Mouse (Mus musculus) heart, embryonic 10.5 days (tissue): Measurements from ENCODE around the gene Nsg2. TPM values are rescaled to one million over a fixed set of nuclear protein-coding genes. Genes with fewer than 3 reads are reported as not detected.

Experiments used
- DNase-seq: peaks from one replicate; pipeline ENCODE4 v3.0.0-alpha.2; 2017; ENCODE audit warnings: low spot score
- H3K27ac ChIP-seq: fragments of 300-500 bp; sonication (generic); 2 replicates; pipeline ENCODE4 v1.5.1; 2016; ENCODE audit warnings: mild to moderate bottlenecking
- H3K27me3 ChIP-seq: fragments of 300-500 bp; sonication (generic); 2 replicates; pipeline ENCODE4 v1.6.1; 2016; ENCODE audit warnings: mild to moderate bottlenecking; ENCODE audit not compliant: poor library complexity, insufficient read depth, severe bottlenecking
- H3K36me3 ChIP-seq: fragments of 300-500 bp; sonication (generic); 2 replicates; pipeline ENCODE4 v1.6.1; 2016; ENCODE audit warnings: mild to moderate bottlenecking, moderate library complexity
- H3K4me1 ChIP-seq: fragments of 300-500 bp; sonication (generic); 2 replicates; pipeline ENCODE4 v1.6.1; 2016; ENCODE audit warnings: mild to moderate bottlenecking
- H3K4me3 ChIP-seq: fragments of 300-500 bp; sonication (generic); 2 replicates; pipeline ENCODE4 v1.5.1; 2016; ENCODE audit warnings: mild to moderate bottlenecking, moderate library complexity
- H3K9me3 ChIP-seq: fragments of 300-500 bp; sonication (generic); 2 replicates; pipeline ENCODE4 v1.6.1; 2016; ENCODE audit warnings: mild to moderate bottlenecking, moderate library complexity
- WGBS: fragments of 180-500 bp; shearing (Covaris S2); methylation state at CpG from one replicate; pipeline ENCODE4 v1.1.7; 2016; 5-methylcytosine and 5-hydroxymethylcytosine counted together
- polyA plus RNA-seq: library from polyadenylated mRNA; unstranded; fragments of >200 nt; fragmentation: Nextera tagmentation; extraction: Ambion mirVana; gene quantifications from 2 replicates; pipeline ENCODE4 v1.2.1, GENCODE M21; 2016

The Nsg2 gene
- polyA plus RNA-seq, 1 experiment from 2014 or later, result 2.7 TPM

DNA sequence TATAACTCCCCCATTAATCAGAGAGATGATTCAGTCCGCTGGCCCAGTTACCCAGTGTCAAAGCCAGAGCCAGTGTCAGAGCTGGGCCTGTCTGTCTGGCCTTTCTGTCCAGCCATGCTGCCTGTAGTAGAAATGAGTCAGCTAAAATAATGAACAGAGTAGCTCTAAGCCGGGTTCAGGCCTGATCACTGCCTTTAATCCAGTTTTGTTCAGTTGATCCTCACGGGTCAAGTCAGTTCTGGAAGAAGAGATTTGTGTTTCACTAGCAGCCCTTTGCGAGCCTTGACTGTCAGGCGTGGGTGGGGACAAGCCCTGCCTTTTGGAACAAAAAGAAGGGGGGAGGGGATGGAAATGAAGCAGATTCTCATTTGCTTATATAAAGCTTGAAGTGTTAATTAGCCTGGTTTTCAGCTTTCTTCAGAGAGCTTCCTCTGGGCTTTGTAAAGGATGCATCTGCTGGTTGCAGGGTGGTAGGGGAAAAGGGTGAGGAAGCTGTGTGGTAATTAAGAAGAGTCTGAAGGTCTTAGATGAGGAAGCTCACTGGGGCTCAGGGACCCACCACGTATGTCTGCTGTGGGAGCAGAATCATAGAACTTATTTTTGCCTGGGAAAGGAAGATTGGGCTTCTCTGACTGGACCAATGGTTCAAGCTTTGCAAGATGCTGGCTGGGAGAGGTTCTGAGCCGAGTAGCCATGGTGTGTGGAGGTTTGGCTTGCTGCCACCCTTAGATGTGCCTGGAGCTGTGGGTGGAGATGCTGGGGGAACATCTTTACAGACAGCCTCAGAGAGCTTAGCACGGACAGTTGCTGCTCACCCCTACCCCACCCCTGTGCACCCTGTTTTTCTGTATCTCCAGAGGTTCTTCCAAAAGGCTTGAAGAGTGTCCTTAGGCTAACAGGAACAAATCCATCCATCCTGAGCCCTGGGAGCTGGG, 20.0 kb downstream of the Nsg2 start:
- Histone ChIP-seq H3K27me3 (peaks cover 15% of the 10 kb centered on the region; the same call in 1 of the 2 replicates), H3K27ac (no peak overlapping the region; the same call in 1 of the 2 replicates), H3K4me3 (no peak overlapping the region), H3K36me3 (no peaks in the 10 kb centered on the region), H3K4me1 (peaks cover 12% of the 10 kb centered on the region), H3K9me3 (no peaks in the 10 kb centered on the region)
- WGBS, result 44% methylated on average over 8 of the region's 8 CpGs
- no peak for DNase-seq

DNA sequence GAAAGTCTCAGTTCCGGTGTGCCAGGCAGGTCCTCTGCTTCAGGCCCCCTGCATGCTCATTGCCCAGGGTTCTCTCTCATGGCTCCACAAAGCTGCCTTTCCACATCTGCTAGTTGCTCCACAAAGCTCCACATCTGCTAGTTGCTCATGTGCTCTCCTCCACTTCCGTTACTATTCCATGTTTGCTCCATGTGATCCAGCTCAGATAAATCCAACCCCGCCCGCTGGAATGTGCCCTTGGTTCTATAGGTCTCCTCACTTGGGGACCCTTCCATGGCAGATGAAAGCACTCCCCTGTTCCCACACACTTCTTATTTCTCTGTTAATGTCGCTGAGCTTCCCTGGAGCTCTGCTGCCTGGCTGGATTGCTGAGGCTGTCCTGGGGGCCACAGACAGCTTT, 26.4 kb downstream of the Nsg2 start:
- Histone ChIP-seq H3K27ac (no peak overlapping the region), H3K27me3 (peaks cover 14% of the 10 kb centered on the region; the same call in 1 of the 2 replicates), H3K4me3 (no peak overlapping the region), H3K4me1 (no peaks in the 10 kb centered on the region), H3K36me3 (no peaks in the 10 kb centered on the region), H3K9me3 (no peaks in the 10 kb centered on the region)
- DNase-seq, result no peak
- 64% methylated on average over 5 of the region's 5 CpGs for WGBS

DNA sequence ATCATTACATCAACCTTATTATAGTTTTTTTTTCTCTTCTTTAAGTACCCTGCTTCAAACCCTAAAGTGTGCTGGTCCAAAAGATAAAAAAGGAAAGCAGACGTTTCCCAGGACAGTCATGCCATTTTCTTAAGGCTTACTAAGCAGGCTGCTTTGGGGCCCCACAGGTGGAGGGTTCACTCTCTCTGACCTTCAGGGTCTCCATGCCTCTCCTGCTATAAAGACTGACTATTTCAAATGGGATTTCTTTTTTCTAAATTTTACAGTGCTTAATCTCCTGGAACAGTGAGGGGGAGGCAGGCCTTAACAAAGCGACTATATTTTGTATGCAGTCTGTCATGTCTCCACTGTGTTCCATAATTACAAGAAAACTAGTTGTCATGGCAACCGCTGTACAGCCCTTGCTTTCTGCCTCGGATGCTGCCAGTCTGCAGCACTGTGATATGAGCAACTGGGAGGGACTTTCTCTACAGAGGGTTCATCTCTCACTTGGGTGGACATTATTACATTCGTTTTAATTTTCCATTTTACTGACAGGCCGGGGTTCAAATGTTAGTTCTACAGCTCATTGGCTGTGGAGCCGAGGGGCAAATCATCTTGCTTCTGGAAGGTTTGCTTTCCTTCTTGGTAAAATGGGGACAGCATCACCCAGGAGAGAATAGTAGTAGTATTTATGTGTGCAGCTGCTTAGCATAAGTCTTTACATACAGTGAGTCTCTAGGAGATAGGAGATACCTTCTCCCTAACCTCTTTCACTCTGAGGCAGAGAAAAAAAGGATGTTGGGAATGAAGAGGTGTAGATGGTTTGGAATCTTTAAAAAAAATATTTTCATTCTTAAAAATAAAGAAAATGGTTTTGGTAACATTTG, 27.4 kb downstream of the Nsg2 start:
- DNase-seq, result no peak
- Histone ChIP-seq H3K4me3 (no peak overlapping the region), H3K27ac (no peak overlapping the region), H3K36me3 (no peaks in the 10 kb centered on the region), H3K4me1 (no peaks in the 10 kb centered on the region), H3K9me3 (no peaks in the 10 kb centered on the region), H3K27me3 (peaks cover 15% of the 10 kb centered on the region; the same call in 1 of the 2 replicates)
- 70% methylated on average over 7 of the region's 7 CpGs for WGBS

DNA sequence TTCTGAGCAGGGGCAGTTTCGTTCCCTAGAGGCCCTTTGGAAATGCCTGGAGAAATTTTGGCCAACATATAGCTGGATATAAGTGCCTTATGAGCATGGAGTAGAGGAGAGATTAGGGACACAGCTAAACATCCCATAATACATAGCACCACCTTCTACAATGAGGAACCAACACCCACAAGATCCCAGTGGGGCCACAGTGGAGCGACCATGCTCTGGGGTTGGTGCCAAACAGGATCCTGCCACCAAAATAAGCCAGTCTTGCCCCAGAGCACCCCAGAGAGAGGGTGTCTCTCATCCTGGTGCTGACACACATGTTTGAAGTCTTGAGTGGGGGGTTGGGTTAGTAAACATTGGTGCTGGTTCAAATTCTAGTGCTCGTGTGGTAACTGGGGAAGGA, 28.3 kb downstream of the Nsg2 start:
- no peak for DNase-seq
- WGBS, result 80% methylated on average over 3 of the region's 3 CpGs
- Histone ChIP-seq H3K27ac (no peak overlapping the region), H3K4me1 (no peaks in the 10 kb centered on the region), H3K36me3 (no peaks in the 10 kb centered on the region), H3K4me3 (no peak overlapping the region), H3K9me3 (no peaks in the 10 kb centered on the region), H3K27me3 (peaks cover 14% of the 10 kb centered on the region; the same call in 1 of the 2 replicates)

DNA sequence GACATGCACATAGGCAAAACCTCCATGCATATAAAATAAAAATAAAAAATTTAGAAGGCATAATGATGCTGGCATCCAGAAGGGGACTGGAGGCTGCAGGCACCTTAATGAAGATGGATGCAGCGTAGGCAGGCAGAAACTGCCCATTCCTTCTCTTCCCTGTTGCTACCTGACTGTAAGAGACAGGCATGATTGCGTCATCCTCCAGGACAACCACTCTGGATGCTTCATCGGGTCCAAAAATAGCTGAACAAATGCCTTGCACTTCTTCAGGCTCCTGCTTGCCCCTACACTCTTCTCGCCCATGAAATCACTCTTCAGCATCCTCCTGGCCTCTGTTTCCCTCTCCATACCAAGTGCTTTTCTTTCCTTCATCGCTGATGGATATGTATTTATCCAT, 29.1 kb downstream of the Nsg2 start:
- 72% methylated on average over 5 of the region's 5 CpGs for WGBS
- Histone ChIP-seq H3K9me3 (no peaks in the 10 kb centered on the region), H3K4me3 (no peak overlapping the region), H3K27ac (no peak overlapping the region), H3K27me3 (peaks cover 14% of the 10 kb centered on the region; the same call in 1 of the 2 replicates), H3K4me1 (no peaks in the 10 kb centered on the region), H3K36me3 (no peaks in the 10 kb centered on the region)
- no peak for DNase-seq

DNA sequence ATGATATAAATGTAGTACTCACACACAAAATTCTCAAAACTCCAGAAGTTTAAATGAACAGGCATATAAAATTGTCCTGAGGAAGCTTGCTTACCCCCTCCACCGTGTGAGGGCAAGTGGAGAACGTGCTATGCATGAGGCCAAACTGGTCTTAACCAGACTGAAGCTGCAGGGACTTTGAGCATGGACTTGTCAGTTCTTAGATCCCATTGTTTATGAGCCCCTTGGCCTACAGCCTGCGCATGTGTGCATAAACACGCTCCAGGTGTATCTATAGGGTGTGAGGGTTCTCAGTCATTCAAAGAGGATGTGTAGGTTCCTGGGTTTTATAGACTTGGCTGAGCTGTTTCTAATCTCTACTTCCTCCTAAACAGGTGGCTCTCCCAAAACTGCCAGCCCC, 31.1 kb downstream of the Nsg2 start:
- no peak overlapping the region for H3K4me3 ChIP-seq
- H3K36me3 ChIP-seq, result no peaks in the 10 kb centered on the region
- no peak overlapping the region for H3K27ac ChIP-seq
- H3K9me3 ChIP-seq, result no peaks in the 10 kb centered on the region
- WGBS, result 76% methylated on average over 4 of the region's 4 CpGs
- no peaks in the 10 kb centered on the region for H3K4me1 ChIP-seq
- H3K27me3 ChIP-seq, result peaks cover 22% of the 10 kb centered on the region
- DNase-seq, result no peak

DNA sequence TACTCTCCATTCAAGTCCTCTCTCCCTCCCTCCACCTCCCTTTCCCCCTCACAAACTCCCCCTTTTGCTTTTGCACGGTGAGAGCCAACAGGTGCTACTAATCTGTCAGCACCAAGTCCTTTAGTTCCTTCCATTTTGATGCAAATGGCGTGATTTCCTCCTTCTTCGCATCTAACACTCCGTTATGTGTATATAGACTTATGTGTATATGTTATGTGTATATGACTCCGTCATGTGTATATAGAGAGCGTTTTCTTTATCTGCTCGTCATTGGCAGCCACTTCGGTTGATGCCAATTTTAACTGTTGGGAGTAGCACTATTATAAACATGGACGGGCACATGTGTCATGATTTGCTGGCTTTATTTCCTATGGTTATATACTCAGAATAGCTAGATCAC, 31.8 kb downstream of the Nsg2 start:
- 77% methylated on average over 9 of the region's 9 CpGs for WGBS
- H3K27me3 ChIP-seq, result peaks cover 22% of the 10 kb centered on the region
- no peak overlapping the region for H3K27ac ChIP-seq
- H3K4me3 ChIP-seq, result no peak overlapping the region
- no peaks in the 10 kb centered on the region for H3K9me3 ChIP-seq
- DNase-seq, result no peak
- no peaks in the 10 kb centered on the region for H3K4me1 ChIP-seq
- no peaks in the 10 kb centered on the region for H3K36me3 ChIP-seq

DNA sequence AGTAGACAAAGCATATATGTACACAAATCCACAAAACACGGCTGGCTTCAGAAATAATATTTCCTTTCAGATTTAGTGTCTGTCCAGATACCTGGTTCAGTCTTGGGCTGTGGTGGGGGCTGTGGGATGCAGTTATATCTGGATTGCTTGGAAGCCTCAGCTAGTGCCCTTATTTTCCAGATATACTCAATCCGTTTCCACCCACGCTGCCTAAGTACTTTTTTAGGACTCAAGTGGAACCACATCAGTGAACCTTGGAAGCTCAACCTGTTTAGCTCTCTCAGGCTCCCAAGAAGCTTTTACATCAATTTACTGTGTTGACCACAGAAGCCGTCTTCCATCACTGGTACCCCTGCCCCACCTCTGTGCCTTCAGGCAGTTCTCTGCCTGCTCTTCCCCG, 35.6 kb downstream of the Nsg2 start:
- 70% methylated on average over 5 of the region's 5 CpGs for WGBS

DNA sequence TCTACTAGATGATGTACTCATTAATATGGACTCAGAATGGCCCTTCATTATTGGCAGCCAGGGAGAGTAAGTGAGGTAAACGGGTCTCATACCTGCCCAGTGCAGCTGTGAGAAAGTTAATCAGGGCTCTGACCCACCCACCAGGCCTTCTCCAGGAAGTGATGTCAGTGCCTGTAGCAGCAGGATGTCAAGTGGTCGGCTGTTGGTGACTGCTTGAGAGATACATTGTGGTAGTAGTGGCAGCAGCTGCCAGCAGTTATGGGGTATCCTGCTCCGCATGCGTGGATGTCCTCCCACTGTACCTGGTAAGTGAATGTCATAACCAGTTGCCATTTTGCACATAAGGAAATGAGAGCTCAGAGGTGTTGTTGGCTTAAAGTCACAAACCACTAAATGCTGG, 39.4 kb downstream of the Nsg2 start:
- Histone ChIP-seq H3K36me3 (no peaks in the 10 kb centered on the region), H3K27me3 (peaks cover 56% of the 10 kb centered on the region), H3K9me3 (no peaks in the 10 kb centered on the region), H3K27ac (no peak overlapping the region), H3K4me1 (peaks cover 17% of the 10 kb centered on the region; the same call in 1 of the 2 replicates), H3K4me3 (no peak overlapping the region)
- WGBS, result 66% methylated on average over 4 of the region's 4 CpGs
- DNase-seq, result no peak

More for the DNA sequence above, 35.6 kb downstream of the Nsg2 start:
- H3K27ac ChIP-seq, result no peak overlapping the region
- no peaks in the 10 kb centered on the region for H3K36me3 ChIP-seq
- no peak for DNase-seq
- H3K4me1 ChIP-seq, result peaks cover 17% of the 10 kb centered on the region; the same call in 1 of the 2 replicates
- peaks cover 43% of the 10 kb centered on the region for H3K27me3 ChIP-seq
- H3K4me3 ChIP-seq, result no peak overlapping the region
- H3K9me3 ChIP-seq, result no peaks in the 10 kb centered on the region

DNA sequence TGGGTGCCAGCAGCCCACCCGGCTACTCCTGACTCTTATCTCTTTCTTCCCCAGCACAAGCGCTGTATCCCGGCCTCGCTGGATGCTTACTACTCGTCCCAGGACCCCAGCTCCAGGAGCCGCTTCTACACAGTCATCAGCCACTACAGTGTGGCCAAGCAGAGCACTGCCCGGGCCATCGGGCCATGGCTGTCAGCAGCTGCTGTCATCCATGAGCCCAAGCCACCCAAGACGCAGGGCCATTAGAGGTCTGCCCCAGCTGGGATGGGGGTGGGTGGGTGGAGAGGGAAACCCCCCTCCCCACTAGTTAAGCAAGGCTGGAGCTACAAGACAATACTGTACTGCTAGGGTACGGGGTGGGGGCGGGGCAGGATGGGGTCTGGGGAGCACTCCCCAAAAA, 57.1 kb downstream of the Nsg2 start:
- no peaks in the 10 kb centered on the region for H3K9me3 ChIP-seq
- 68% methylated on average over 11 of the region's 11 CpGs for WGBS
- H3K27me3 ChIP-seq, result peaks cover 14% of the 10 kb centered on the region; the same call in 1 of the 2 replicates
- no peak for DNase-seq
- no peak overlapping the region for H3K27ac ChIP-seq
- no peak overlapping the region for H3K4me3 ChIP-seq
- peaks cover 17% of the 10 kb centered on the region for H3K4me1 ChIP-seq
- no peaks in the 10 kb centered on the region for H3K36me3 ChIP-seq

DNA sequence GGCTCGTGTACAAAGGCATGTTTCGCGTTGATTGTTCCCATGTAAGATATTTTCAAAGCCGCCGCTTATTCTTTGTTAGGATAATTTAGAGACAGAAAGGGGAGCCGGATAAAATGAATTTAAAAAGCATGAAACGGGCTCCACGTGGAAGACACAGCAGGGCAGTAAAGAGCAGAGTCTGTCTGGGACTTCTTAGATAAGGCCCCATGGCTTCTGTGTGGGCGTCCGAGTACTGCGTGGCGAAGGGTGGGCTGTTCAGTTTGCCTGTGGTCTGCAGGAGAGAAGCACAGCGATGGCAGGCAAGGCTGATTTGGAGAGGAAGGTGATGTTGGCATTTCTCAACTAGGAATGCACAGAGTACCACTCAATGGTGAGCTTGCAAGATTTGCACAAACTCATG, 57.6 kb downstream of the Nsg2 start:
- Histone ChIP-seq H3K4me3 (no peak overlapping the region), H3K27me3 (peaks cover 14% of the 10 kb centered on the region; the same call in 1 of the 2 replicates), H3K9me3 (no peaks in the 10 kb centered on the region), H3K27ac (no peak overlapping the region), H3K36me3 (no peaks in the 10 kb centered on the region), H3K4me1 (peaks cover 17% of the 10 kb centered on the region)
- WGBS, result 78% methylated on average over 13 of the region's 13 CpGs
- no peak for DNase-seq

DNA sequence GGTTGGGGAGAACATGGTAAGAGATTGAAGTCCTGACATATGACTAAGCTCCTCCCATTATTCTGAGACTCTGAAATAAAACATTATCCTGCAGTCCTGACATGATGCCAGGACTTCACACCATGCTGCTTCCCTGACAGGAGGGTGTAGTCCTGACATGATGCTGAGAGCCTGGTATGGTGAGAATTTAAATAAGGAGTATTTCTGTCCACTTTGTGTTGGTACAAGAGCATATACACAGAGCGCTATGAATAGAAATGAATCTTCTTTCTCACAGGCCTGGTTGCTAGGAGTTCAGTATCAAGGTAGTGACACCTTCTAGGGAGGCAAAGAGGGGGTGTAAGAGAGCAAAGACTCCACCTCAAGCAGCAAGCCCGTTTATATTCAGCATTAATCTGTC, 60.8 kb downstream of the Nsg2 start:
- Histone ChIP-seq H3K36me3 (no peaks in the 10 kb centered on the region), H3K9me3 (no peaks in the 10 kb centered on the region), H3K27ac (no peak overlapping the region; the same call in 1 of the 2 replicates), H3K4me1 (peaks cover 31% of the 10 kb centered on the region), H3K27me3 (peaks cover 7% of the 10 kb centered on the region; the same call in 1 of the 2 replicates), H3K4me3 (no peak overlapping the region)
- WGBS, result 51% methylated on average over 2 of the region's 2 CpGs
- DNase-seq, result no peak
